Comparison of ENCODE assay signal across 7 mouse cellular contexts in genomic region chr10:82858032-82858680, GRCm38 (mm10). TPM values are rescaled to one million over a fixed set of nuclear protein-coding genes. Genes with fewer than 3 reads are reported as not detected.
A peak's percentile ranks its signal among the peaks of the same experiment; 100 is the strongest.
DNase-seq lines count a peak whose midpoint lies in the region; ATAC-seq and TF ChIP-seq lines count a peak whose summit lies in the region.

No protein-coding gene starts in this region.

- no peak overlapping the region for H3K27ac ChIP-seq in neural tube, embryonic 11.5 days (ENCODE audit: low read depth, low read length)
- H3K27ac ChIP-seq in forebrain, embryonic 11.5 days (ENCODE audit: low read depth, low read length), result no peak overlapping the region
- H3K27ac ChIP-seq in kidney, postnatal 0 days, result peak overlapping the region; percentile 93; the same call in 1 of the 2 replicates
- H3K27ac ChIP-seq in midbrain, embryonic 16.5 days (ENCODE audit: low read length), result no peak overlapping the region

- TF ChIP-seq CTCF in kidney, postnatal 0 days (IDR thresholded peaks at IDR 0.05; ENCODE audit: low read depth), result no peak

- H3K4me3 ChIP-seq in neural tube, embryonic 11.5 days (ENCODE audit: low read depth, low read length), result peak overlapping the region; percentile 68; the same call in 1 of the 2 replicates
- peak overlapping the region; percentile 80 for H3K4me3 ChIP-seq in forebrain, embryonic 11.5 days (ENCODE audit: low read depth, low read length)
- no peak overlapping the region for H3K4me3 ChIP-seq in kidney, postnatal 0 days (replicated peaks; ENCODE audit: low read depth, low read length)
- H3K4me3 ChIP-seq in midbrain, embryonic 16.5 days (ENCODE audit: low read depth, low read length), result peak overlapping the region; percentile 82; the same call in 1 of the 2 replicates

- no peaks in the 10 kb centered on the region; the same call in 1 of the 2 replicates for H3K27me3 ChIP-seq in neural tube, embryonic 11.5 days (ENCODE audit: control insufficient read depth, insufficient read depth, low read length)
- no peaks in the 10 kb centered on the region for H3K27me3 ChIP-seq in forebrain, embryonic 11.5 days (ENCODE audit: control insufficient read depth, insufficient read depth, low read length)
- no peaks in the 10 kb centered on the region for H3K27me3 ChIP-seq in kidney, postnatal 0 days (ENCODE audit: insufficient read depth, low read length)
- H3K27me3 ChIP-seq in midbrain, embryonic 16.5 days (ENCODE audit: control insufficient read depth, insufficient read depth, low read depth, low read length), result no peaks in the 10 kb centered on the region

- peaks cover 9% of the 10 kb centered on the region for H3K4me1 ChIP-seq in neural tube, embryonic 11.5 days (ENCODE audit: control insufficient read depth, insufficient read depth, low read length)
- peaks cover 6% of the 10 kb centered on the region for H3K4me1 ChIP-seq in forebrain, embryonic 11.5 days (replicated peaks; ENCODE audit: control insufficient read depth, insufficient read depth, low read length)
- peaks cover 8% of the 10 kb centered on the region; the same call in 1 of the 2 replicates for H3K4me1 ChIP-seq in kidney, postnatal 0 days (replicated peaks; ENCODE audit: insufficient read depth, low read length)
- peaks cover 19% of the 10 kb centered on the region for H3K4me1 ChIP-seq in midbrain, embryonic 16.5 days (ENCODE audit: control insufficient read depth, insufficient read depth, low read length)

- no peaks in the 10 kb centered on the region for H3K9me3 ChIP-seq in neural tube, embryonic 11.5 days (ENCODE audit: control insufficient read depth, low read length)
- no peaks in the 10 kb centered on the region for H3K9me3 ChIP-seq in forebrain, embryonic 11.5 days (ENCODE audit: control insufficient read depth, low read length)
- H3K9me3 ChIP-seq in kidney, postnatal 0 days (replicated peaks; ENCODE audit: low read length), result no peaks in the 10 kb centered on the region
- no peaks in the 10 kb centered on the region for H3K9me3 ChIP-seq in midbrain, embryonic 16.5 days (replicated peaks; ENCODE audit: control insufficient read depth, low read length, poor library complexity, severe bottlenecking)

- 56% methylated on average over 10 of the region's 10 CpGs for WGBS in neural tube, embryonic 11.5 days
- 48% methylated on average over 10 of the region's 10 CpGs for WGBS in forebrain, embryonic 11.5 days
- 66% methylated on average over 10 of the region's 10 CpGs for WGBS in kidney, postnatal 0 days
- WGBS in midbrain, embryonic 16.5 days, result 59% methylated on average over 10 of the region's 10 CpGs

- H3K9ac ChIP-seq in neural tube, embryonic 11.5 days (ENCODE audit: low read length), result peak overlapping the region; percentile 77; the same call in 1 of the 2 replicates
- H3K9ac ChIP-seq in forebrain, embryonic 11.5 days (ENCODE audit: low read length), result peak overlapping the region; percentile 73; the same call in 1 of the 2 replicates
- no peak overlapping the region; the same call in 1 of the 2 replicates for H3K9ac ChIP-seq in kidney, postnatal 0 days (ENCODE audit: low read depth, low read length)
- H3K9ac ChIP-seq in midbrain, embryonic 16.5 days (ENCODE audit: low read depth, low read length), result no peak overlapping the region

- DNase-seq in neural tube, embryonic 11.5 days (ENCODE audit: low spot score), result no peak
- DNase-seq in neural tube, embryonic 10.5 days (ENCODE audit: extremely low spot score, low spot score), result no peak
- no peak for DNase-seq in forebrain, embryonic 11.5 days (ENCODE audit: low spot score)
- DNase-seq in kidney, postnatal 0 days (ENCODE audit: low spot score), result no peak
- DNase-seq in left cerebral cortex, adult 9 months (ENCODE audit: low spot score in 2 of 2), result no peak
- DNase-seq in thymus, postnatal 10 days (ENCODE audit: low spot score in 2 of 2), result no peak

- peak overlapping the region; percentile 62 for H3K4me2 ChIP-seq in neural tube, embryonic 11.5 days (ENCODE audit: low read depth)
- peak overlapping the region; percentile 48; the same call in 1 of the 2 replicates for H3K4me2 ChIP-seq in forebrain, embryonic 11.5 days (ENCODE audit: low read depth, low read length, severe bottlenecking)
- peak overlapping the region; percentile 83 for H3K4me2 ChIP-seq in kidney, postnatal 0 days (ENCODE audit: low read length)
- H3K4me2 ChIP-seq in midbrain, embryonic 16.5 days (ENCODE audit: low read length), result peak overlapping the region; percentile 63; the same call in 1 of the 2 replicates

- no peak for ATAC-seq in neural tube, embryonic 11.5 days (ENCODE audit: insufficient read depth, low FRiP score, low TSS enrichment)
- ATAC-seq in forebrain, embryonic 11.5 days (replicated peaks; ENCODE audit: low FRiP score), result no peak
- no peak for ATAC-seq in kidney, postnatal 0 days (replicated peaks; ENCODE audit: low FRiP score, low read depth)
- no peak for ATAC-seq in midbrain, embryonic 16.5 days

- H3K36me3 ChIP-seq in neural tube, embryonic 11.5 days (ENCODE audit: control insufficient read depth, insufficient read depth, low read length), result no peaks in the 10 kb centered on the region
- H3K36me3 ChIP-seq in forebrain, embryonic 11.5 days (ENCODE audit: control insufficient read depth, insufficient read depth, low read length), result no peaks in the 10 kb centered on the region
- no peaks in the 10 kb centered on the region for H3K36me3 ChIP-seq in kidney, postnatal 0 days (ENCODE audit: insufficient read depth, low read length)
- no peaks in the 10 kb centered on the region for H3K36me3 ChIP-seq in midbrain, embryonic 16.5 days (ENCODE audit: control insufficient read depth, insufficient read depth, low read length)

RNA-seq across cellular contexts. Expression of gene Eid3, which starts 8.3 kb away (rescaled TPM):
- polyA plus RNA-seq in neural tube, embryonic 11.5 days (2014; fragmentation: Nextera tagmentation; extraction: Ambion mirVana), result 0.43 and 0.64 TPM in 2 replicates
- 0.89 and 1.0 TPM in 2 replicates for polyA plus RNA-seq in forebrain, embryonic 11.5 days (2014; fragmentation: Nextera tagmentation; extraction: Ambion mirVana)
- polyA plus RNA-seq in kidney, postnatal 0 days (2015; fragmentation: Nextera tagmentation; extraction: Ambion mirVana), result 0.14 and 0.20 TPM in 2 replicates
- 0.36 and 0.42 TPM in 2 replicates for polyA plus RNA-seq in midbrain, embryonic 16.5 days (2015; fragmentation: Nextera tagmentation; extraction: Ambion mirVana)

RNA-seq across cellular contexts. Expression of gene Txnrd1, which starts 24.4 kb away (rescaled TPM):
- polyA plus RNA-seq in neural tube, embryonic 11.5 days (2014; fragmentation: Nextera tagmentation; extraction: Ambion mirVana), result 191 and 203 TPM in 2 replicates
- polyA plus RNA-seq in forebrain, embryonic 11.5 days (2014; fragmentation: Nextera tagmentation; extraction: Ambion mirVana), result 214 and 221 TPM in 2 replicates
- polyA plus RNA-seq in kidney, postnatal 0 days (2015; fragmentation: Nextera tagmentation; extraction: Ambion mirVana), result 70.9 and 73.8 TPM in 2 replicates
- polyA plus RNA-seq in midbrain, embryonic 16.5 days (2015; fragmentation: Nextera tagmentation; extraction: Ambion mirVana), result 101 and 115 TPM in 2 replicates

Comparison
In these comparisons a context has a peak if more than half of its experiments do, and no peak if none do; other contexts are left out.
1. H3K9ac ChIP-seq: peak in neural tube, embryonic 11.5 days (single experiment) and forebrain, embryonic 11.5 days (single experiment); none in kidney, postnatal 0 days (single experiment) and midbrain, embryonic 16.5 days (single experiment).
2. Peak in every context shown above with its lines, with median percentiles within 50 percentile points of each other: H3K4me2 ChIP-seq.